Mouse (Mus musculus): ENCODE measurements around the gene Trpv4. TPM values are rescaled to one million over a fixed set of nuclear protein-coding genes. Genes with fewer than 3 reads are reported as not detected.

Trpv4 gene
- polyA plus RNA-seq, 1 experiment from 2014 or later = 0.26 TPM

DNA sequence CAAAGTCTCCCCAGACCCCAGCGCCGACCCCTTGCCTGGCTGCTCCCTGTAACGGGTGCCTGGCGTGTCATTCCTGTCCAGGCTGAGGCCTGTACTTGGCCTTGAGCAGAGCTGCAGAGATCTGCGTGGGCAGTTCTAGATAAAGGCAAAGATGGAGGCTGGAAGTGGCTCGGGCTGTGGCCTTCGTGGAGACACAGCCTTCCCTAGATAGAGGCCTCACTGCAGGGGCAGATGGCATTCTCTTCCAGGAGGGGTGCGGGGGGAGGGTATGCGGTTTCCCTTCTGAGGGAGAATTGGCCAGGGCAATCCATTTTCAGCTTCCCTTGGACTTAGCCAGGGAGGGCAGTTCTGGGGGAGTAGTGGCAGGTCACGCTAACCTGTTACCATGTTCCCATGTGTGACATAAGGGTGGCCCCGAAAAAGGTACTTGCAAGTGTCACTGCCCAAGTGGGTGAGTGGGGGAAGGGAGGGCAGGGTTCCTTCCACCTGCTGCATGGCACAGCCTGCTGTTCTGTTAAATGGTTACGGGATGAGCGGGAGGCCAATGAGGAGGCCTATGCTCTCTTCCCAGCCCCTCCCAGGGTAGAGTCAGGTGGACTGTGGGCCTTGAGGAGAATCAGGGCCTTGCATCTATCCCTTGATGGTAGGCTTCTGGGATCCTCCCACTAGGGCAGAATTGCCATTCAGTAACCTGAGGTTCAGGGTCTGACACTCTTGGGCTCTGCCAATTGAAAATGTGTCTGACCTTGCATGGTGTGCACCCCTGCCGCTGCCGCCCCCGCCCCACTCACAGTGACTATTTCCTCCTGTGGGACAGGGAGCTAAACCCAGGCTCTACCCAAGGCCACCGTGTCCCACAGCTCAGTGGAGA is 67.9 kb downstream of the Trpv4 start:
- DNase-seq (ENCODE audit: low spot score, missing footprints) (no peak), ATAC-seq (ENCODE audit: low FRiP score) (no peak)
- Histone ChIP-seq H3K4me1 (ENCODE audit: control insufficient read depth, insufficient read depth, low read length) (peaks cover 76% of the 10 kb centered on the region), H3K36me3 (ENCODE audit: control insufficient read depth, insufficient read depth, low read length) (peaks cover 3% of the 10 kb centered on the region; the same call in 1 of the 2 replicates), H3K9me3 (ENCODE audit: control insufficient read depth, low read length) (no peaks in the 10 kb centered on the region), H3K4me2 (no peak overlapping the region), H3K4me3 (ENCODE audit: low read depth, low read length) (no peak overlapping the region), H3K27ac (ENCODE audit: low read depth, low read length) (peak overlapping the region; percentile 68), H3K27me3 (ENCODE audit: control insufficient read depth, insufficient read depth, low read length) (no peaks in the 10 kb centered on the region), H3K9ac (ENCODE audit: low read length) (peak overlapping the region; percentile 36; the same call in 1 of the 2 replicates)
- 83% methylated on average over 17 of the region's 17 CpGs for WGBS

GRCm38 (mm10) chr5:114589454-114589853 is 68.8 kb downstream of the Trpv4 start:
- Histone ChIP-seq H3K4me2 (no peak overlapping the region), H3K27me3 (ENCODE audit: control insufficient read depth, insufficient read depth, low read length) (no peaks in the 10 kb centered on the region), H3K4me3 (ENCODE audit: low read depth, low read length) (no peak overlapping the region), H3K4me1 (ENCODE audit: control insufficient read depth, insufficient read depth, low read length) (peaks cover 85% of the 10 kb centered on the region), H3K9ac (ENCODE audit: low read length) (no peak overlapping the region), H3K27ac (ENCODE audit: low read depth, low read length) (peak overlapping the region; percentile 68; the same call in 1 of the 2 replicates), H3K36me3 (ENCODE audit: control insufficient read depth, insufficient read depth, low read length) (no peaks in the 10 kb centered on the region), H3K9me3 (ENCODE audit: control insufficient read depth, low read length) (no peaks in the 10 kb centered on the region)
- no peak for DNase-seq (ENCODE audit: low spot score, missing footprints)
- WGBS = 61% methylated on average over 2 of the region's 2 CpGs
- ATAC-seq (ENCODE audit: low FRiP score) = peak; percentile 4; the same call in 1 of the 2 replicates

DNA sequence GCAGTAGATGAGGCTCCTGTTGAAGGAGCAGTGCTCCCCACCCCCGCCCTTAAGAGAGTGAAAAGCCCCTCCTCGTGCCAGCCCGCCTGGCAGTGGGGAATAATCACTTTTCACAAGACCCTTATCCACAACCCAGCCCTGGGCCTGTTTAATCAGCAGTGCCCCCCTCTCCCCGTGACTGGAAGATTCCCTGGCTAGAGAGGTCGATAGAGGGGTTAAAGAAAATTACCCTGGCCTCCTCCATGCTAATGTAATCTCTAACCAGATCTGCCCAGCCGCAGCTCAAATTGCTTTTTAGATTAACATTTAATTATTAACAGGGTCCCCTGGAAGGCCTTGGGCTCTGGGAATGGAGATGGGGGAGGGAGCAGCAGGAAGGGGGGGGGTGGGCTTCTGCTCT is 69.2 kb downstream of the Trpv4 start:
- DNase-seq (ENCODE audit: low spot score, missing footprints) (no peak), ATAC-seq (ENCODE audit: low FRiP score) (peak; percentile 28; the same call in 1 of the 2 replicates)
- H3K9ac ChIP-seq (ENCODE audit: low read length) = no peak overlapping the region

DNA sequence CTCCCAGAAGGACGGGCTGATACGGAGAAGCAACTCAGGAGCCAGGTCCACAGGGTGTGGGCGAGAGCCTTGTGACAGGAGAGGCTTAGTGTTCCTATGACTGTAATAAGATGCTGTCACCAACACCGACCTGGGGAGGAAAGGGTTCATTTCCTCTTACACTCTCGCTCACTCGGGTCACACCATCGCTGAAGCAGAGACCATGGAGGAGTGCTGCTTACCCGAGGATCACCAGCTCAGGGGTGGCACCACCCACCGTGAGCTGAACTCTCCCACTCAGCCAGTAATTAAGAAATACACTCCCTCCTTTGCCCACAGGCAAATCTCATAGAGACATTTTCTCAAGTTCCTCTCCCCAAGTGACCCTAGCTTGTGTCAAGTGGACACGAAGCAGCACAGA is 69.8 kb downstream of the Trpv4 start:
- 64% methylated on average over 10 of the region's 10 CpGs for WGBS
- no peak for ATAC-seq (ENCODE audit: low FRiP score)

More for the DNA sequence above, 69.2 kb downstream of the Trpv4 start:
- peak overlapping the region; percentile 33; the same call in 1 of the 2 replicates for H3K27ac ChIP-seq (ENCODE audit: low read depth, low read length)
- no peak overlapping the region for H3K4me2 ChIP-seq
- no peak overlapping the region for H3K4me3 ChIP-seq (ENCODE audit: low read depth, low read length)
- H3K9me3 ChIP-seq (ENCODE audit: control insufficient read depth, low read length) = no peaks in the 10 kb centered on the region
- H3K4me1 ChIP-seq (ENCODE audit: control insufficient read depth, insufficient read depth, low read length) = peaks cover 89% of the 10 kb centered on the region
- no peaks in the 10 kb centered on the region for H3K36me3 ChIP-seq (ENCODE audit: control insufficient read depth, insufficient read depth, low read length)
- WGBS = 40% methylated on average over 6 of the region's 6 CpGs
- H3K27me3 ChIP-seq (ENCODE audit: control insufficient read depth, insufficient read depth, low read length) = no peaks in the 10 kb centered on the region

DNA sequence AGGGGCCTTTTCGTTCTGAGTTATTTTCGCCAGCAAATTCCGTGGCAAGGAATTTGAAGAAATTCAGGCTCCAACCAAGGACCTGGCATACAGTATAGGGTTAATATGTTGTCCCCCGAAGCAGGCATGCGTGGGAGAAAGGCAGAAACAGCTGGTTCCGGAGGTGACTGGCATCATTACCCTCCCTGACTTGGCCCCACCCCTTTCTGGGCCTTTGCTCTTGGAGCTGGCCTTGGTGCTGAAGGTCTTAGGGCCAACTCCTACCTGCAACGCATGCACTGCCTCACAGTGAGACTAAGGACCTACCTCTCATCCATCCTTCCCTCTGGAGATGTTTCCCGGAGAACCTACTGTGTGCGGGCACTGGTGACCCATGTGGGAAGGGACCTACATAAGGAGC is 70.3 kb downstream of the Trpv4 start:
- Histone ChIP-seq H3K9me3 (ENCODE audit: control insufficient read depth, low read length) (no peaks in the 10 kb centered on the region), H3K4me1 (ENCODE audit: control insufficient read depth, insufficient read depth, low read length) (peaks cover 91% of the 10 kb centered on the region), H3K27ac (ENCODE audit: low read depth, low read length) (no peak overlapping the region), H3K4me3 (ENCODE audit: low read depth, low read length) (no peak overlapping the region), H3K9ac (ENCODE audit: low read length) (no peak overlapping the region), H3K27me3 (ENCODE audit: control insufficient read depth, insufficient read depth, low read length) (no peaks in the 10 kb centered on the region), H3K4me2 (no peak overlapping the region), H3K36me3 (ENCODE audit: control insufficient read depth, insufficient read depth, low read length) (no peaks in the 10 kb centered on the region)
- DNase-seq (ENCODE audit: low spot score, missing footprints) (no peak), ATAC-seq (ENCODE audit: low FRiP score) (no peak)
- 49% methylated on average over 9 of the region's 9 CpGs for WGBS

More for the DNA sequence above, 69.8 kb downstream of the Trpv4 start:
- Histone ChIP-seq H3K36me3 (ENCODE audit: control insufficient read depth, insufficient read depth, low read length) (no peaks in the 10 kb centered on the region), H3K9me3 (ENCODE audit: control insufficient read depth, low read length) (no peaks in the 10 kb centered on the region), H3K4me3 (ENCODE audit: low read depth, low read length) (no peak overlapping the region), H3K9ac (ENCODE audit: low read length) (no peak overlapping the region), H3K27ac (ENCODE audit: low read depth, low read length) (peak overlapping the region; percentile 33; the same call in 1 of the 2 replicates), H3K4me1 (ENCODE audit: control insufficient read depth, insufficient read depth, low read length) (peaks cover 91% of the 10 kb centered on the region), H3K4me2 (no peak overlapping the region), H3K27me3 (ENCODE audit: control insufficient read depth, insufficient read depth, low read length) (no peaks in the 10 kb centered on the region)
- DNase-seq (ENCODE audit: low spot score, missing footprints) = no peak

DNA sequence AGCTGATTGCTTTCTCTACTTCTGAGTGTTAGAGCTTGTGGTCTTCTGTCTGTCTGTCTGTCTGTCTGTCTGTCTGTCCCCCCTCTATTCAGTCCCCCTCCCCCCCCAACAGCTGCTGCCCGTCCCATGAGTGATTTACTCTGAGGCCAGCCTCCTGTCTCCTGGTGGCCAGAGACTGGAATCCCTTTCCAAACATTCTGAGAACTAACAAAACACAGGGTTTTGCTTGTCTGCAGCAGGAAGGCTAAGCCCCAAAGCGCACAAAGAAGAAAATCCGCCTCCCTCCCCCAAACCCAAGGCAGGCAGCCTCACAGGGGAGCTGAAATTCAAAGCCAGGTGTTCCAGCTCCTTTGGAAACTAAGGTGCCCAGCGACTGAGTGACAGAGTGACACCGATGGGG is 72.5 kb downstream of the Trpv4 start:
- no peak for ATAC-seq (ENCODE audit: low FRiP score)
- Histone ChIP-seq H3K9ac (ENCODE audit: low read length) (peak overlapping the region; percentile 43), H3K4me2 (peak overlapping the region; percentile 12; the same call in 1 of the 2 replicates), H3K27me3 (ENCODE audit: control insufficient read depth, insufficient read depth, low read length) (no peaks in the 10 kb centered on the region), H3K4me1 (ENCODE audit: control insufficient read depth, insufficient read depth, low read length) (peaks cover 72% of the 10 kb centered on the region), H3K4me3 (ENCODE audit: low read depth, low read length) (no peak overlapping the region), H3K27ac (ENCODE audit: low read depth, low read length) (peak overlapping the region; percentile 79), H3K9me3 (ENCODE audit: control insufficient read depth, low read length) (no peaks in the 10 kb centered on the region), H3K36me3 (ENCODE audit: control insufficient read depth, insufficient read depth, low read length) (no peaks in the 10 kb centered on the region)
- peak; percentile 94 for DNase-seq (ENCODE audit: low spot score, missing footprints)
- under 1% methylated on average over 5 of the region's 5 CpGs for WGBS

- Histone ChIP-seq H3K4me2 (0 out of 2 replicates have a peak overlapping the region, but pooled peaks have one; percentile 6), H3K27me3 (ENCODE audit: control insufficient read depth, insufficient read depth, low read length) (no peaks in the 10 kb centered on the region), H3K9ac (ENCODE audit: low read length) (peak overlapping the region; percentile 40), H3K4me1 (ENCODE audit: control insufficient read depth, insufficient read depth, low read length) (peaks cover 65% of the 10 kb centered on the region), H3K36me3 (ENCODE audit: control insufficient read depth, insufficient read depth, low read length) (no peaks in the 10 kb centered on the region), H3K9me3 (ENCODE audit: control insufficient read depth, low read length) (no peaks in the 10 kb centered on the region), H3K27ac (ENCODE audit: low read depth, low read length) (peak overlapping the region; percentile 79), H3K4me3 (ENCODE audit: low read depth, low read length) (no peak overlapping the region)
- DNase-seq (ENCODE audit: low spot score, missing footprints) (no peak), ATAC-seq (ENCODE audit: low FRiP score) (peak; percentile 78)
- 23% methylated on average over 14 of the region's 14 CpGs for WGBS
Observed at GRCm38 (mm10) chr5:114584293-114585104, 73.7 kb downstream of the Trpv4 start.

DNA sequence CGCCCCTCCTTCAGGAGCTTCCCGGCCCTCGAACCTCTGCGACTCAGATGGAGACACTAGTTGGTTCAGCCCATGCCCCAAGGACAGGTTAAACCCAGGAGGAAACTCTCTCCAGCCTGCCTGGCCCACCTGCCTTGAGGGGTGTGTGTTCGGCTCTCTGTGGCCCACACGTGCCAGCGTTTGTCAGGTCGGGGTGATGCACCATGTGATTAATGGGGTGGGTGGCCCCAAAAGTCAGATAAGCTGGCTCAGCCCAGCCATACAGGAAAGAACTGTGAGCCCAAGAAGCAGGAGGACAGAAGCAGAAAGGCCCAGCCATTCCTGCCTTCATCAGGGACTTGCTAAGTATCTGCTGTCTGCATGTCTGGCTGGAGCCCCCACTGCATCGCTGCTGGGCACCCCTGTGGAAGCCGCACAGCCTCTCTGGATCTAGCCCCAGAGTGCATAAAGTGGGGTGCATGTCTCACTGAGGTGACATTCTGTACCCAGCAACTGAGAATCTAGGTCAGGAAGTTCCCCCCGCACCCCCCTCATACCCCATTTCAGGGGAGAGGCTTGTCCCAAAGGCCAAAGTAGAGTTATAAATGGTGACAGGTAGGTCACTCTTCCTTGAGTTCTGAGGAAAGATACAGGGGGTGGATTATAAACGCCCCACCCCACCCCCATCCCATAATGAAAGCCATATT is 74.6 kb downstream of the Trpv4 start:
- Histone ChIP-seq H3K4me3 (ENCODE audit: low read depth, low read length) (no peak overlapping the region), H3K9me3 (ENCODE audit: control insufficient read depth, low read length) (no peaks in the 10 kb centered on the region), H3K9ac (ENCODE audit: low read length) (no peak overlapping the region; the same call in 1 of the 2 replicates), H3K27ac (ENCODE audit: low read depth, low read length) (peak overlapping the region; percentile 79; the same call in 1 of the 2 replicates), H3K4me1 (ENCODE audit: control insufficient read depth, insufficient read depth, low read length) (peaks cover 58% of the 10 kb centered on the region), H3K36me3 (ENCODE audit: control insufficient read depth, insufficient read depth, low read length) (no peaks in the 10 kb centered on the region), H3K4me2 (0 out of 2 replicates have a peak overlapping the region, but pooled peaks have one; percentile 6), H3K27me3 (ENCODE audit: control insufficient read depth, insufficient read depth, low read length) (no peaks in the 10 kb centered on the region)
- ATAC-seq (ENCODE audit: low FRiP score) (no peak), DNase-seq (ENCODE audit: low spot score, missing footprints) (no peak)
- 84% methylated on average over 12 of the region's 12 CpGs for whole genome bisulfite sequencing

Data from midbrain, embryonic 11.5 days (tissue).